Mouse (Mus musculus) olfactory bulb, adult 2 months (tissue): Measurements from ENCODE around the gene Sorbs1.

Source experiments
- CTCF ChIP-seq: fragments of 200-500 bp; IDR thresholded peaks from 2 replicates; pipeline ENCODE4 v1.5.1; 2012; ENCODE audit warnings: low read depth, mild to moderate bottlenecking, low read length, moderate library complexity; ENCODE audit not compliant: insufficient read depth
- POLR2A ChIP-seq: fragments of 200-500 bp; IDR thresholded peaks from 2 replicates; pipeline ENCODE4 v1.6.1; 2012; ENCODE audit warnings: mild to moderate bottlenecking, low read depth, low read length, moderate library complexity; ENCODE audit not compliant: insufficient read depth

GRCm38 (mm10) chr19:40438907-40439306 is 74.7 kb downstream of the Sorbs1 start:
- TF ChIP-seq CTCF, result no peak
- no peak for TF ChIP-seq POLR2A
